Mouse (Mus musculus) adipocyte (in vitro differentiated cells): ENCODE data around the gene Prcd.
A peak's percentile ranks its signal among the peaks of the same experiment; 100 is the strongest.
"Not testable (repeated sequence)": the region's sequence is repeated elsewhere in the genome, so short reads cannot be mapped to it uniquely, and the experiment has no call there.

Experiments used
- DNase-seq: peaks from one replicate; pipeline ENCODE4 v3.0.0-alpha.2; 2016; ENCODE audit warnings: low spot score

The Prcd gene

DNA sequence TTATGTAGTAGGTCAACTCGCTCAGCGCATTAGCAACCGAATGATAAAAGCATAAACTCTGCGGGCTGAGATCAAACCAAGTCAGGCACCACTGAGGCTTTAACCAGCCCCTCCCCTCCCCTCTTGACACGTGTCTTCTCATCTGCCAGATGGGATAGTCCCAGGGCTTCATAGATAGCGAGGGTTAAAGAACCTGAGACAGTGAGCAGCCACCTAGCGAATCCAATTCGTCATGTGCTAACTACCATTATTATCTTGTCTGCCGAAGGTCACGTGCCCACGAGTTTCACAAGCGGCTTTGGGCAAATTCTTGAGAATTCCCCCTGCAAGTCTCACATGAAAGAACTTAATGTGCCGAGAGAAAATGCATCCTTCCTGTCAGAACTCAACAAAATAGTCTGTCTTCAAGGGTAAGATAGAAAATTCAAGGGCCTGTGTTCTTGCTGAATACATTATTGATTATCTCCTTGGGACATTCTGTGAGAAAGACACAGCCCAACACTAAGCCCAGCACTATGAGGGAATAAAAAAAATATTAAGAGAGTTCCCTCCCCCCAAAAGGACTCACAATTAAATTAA lies 16.5 kb downstream of the Prcd start:
- no peak for DNase-seq

DNA sequence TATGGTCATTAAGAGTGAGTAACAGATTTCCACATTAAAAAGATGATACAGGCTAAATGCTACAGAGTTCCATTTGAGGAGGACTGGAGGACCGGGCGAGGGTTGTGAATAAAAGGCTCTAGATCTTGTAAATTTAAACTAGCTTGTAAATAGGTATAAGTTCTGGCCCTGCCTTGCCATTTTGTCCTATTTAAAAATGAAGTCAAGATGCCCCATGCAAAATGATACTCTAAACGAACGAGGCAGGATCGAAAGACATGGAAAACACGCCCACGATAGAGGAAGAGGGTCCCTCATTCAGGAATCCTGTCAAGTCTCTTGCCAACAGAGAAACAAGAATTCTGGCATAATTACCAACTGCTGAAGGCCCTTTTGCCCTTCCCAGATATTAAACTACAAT lies 17.1 kb downstream of the Prcd start:
- DNase-seq = no peak

DNA sequence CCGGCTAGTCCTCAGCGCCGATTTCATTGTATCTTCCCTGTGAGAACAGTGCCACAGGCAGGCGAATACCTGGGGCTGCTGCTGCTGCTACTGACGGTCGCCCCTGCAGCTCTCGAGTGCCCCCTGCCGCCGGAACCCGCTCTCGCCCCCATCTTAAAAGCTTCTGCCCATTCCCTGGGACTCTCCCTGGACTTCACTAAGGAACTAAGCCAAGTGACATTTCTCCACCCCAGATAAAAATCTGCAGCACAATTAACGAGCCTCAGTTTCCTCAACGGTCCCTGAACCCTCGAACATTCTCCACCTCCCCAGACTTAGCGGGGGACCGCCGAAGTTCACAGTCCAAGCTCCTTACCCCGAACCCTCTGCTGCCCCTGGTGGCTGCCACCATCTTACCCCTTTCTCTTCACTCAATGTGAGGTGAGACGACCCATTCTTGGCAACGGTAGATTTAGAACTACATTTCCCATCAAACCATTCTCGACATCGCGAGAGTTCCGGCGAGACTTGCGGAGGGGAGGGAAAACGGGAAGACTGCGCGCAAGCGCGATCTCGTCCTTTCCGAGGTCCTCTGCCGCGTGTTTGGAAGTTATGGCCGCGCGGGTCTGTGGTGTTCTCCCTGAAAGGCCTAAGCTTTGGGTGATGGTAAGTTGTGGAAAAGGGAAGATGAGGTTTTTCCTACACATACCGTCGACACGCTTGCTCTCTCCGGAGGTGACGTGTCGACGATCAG lies 17.9 kb downstream of the Prcd start:
- peak; percentile 100 for DNase-seq

DNA sequence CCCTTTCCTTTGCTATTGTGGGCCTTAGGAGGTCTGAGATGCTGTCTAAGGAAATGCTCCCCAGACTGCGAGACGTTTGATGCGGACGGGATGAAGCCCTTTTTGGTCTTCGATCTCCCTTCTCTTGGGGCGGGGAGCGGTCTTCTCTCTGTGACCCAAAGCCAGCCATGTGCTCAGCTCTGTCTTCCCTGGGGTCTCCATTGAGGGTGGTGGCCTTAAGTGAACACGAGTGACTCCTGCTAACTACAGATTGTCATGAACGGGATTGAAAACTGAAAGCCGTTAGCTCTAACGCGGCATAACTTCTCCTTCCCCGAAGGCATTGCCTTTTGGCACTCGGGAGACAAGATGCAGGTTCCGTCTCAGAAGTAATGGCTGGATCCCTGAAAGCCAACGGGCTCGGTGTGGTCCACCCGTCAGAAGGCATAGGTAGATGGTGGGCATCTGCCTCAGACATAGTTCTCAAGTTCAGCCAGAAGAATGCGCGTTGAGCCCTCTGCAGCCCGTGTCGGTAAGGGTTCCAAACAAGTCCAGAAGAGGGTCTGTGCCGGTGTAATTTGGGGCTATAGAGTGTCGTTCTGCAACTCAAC lies 18.6 kb downstream of the Prcd start:
- no peak for DNase-seq

DNA sequence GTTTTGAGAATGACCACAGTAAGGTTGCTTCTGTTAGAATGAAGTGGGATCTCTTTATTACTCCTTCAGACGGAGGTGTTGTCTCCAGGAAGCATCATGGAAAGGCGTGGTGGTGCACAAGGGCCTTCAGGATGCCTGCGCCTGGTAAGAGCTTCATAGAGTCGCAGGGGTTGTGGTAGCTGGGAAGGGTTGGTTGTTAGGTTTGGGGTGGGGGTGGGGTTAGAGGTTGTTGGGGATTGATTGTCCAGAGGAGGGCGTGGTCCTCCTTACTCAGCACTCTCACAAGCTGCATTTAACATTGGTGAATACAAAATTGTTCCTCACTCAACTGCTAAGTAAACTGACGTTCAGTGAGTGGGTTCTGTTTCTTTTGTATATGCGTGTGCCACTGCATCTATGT lies 19.3 kb downstream of the Prcd start:
- DNase-seq = peak; percentile 58

DNA sequence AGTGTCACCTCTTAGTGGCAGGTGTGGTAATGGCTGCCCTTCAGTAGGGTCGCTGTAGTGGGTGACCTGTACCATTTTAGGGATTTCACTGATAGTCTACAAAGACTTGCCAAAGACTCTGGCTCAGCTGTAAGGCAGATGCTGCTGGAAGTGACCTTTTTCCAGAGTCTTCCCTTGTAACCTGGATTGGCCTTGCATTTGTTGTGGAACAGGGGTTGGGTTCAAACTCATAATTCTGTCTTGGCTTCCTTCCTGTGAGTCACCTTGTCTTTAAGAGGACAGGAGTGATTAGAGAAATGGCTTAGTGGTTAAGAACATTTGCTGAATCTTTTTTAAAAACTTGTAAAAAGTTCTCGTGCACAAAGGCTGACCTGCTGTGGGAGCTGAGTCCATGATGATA lies 20.1 kb downstream of the Prcd start:
- no peak for DNase-seq

DNA sequence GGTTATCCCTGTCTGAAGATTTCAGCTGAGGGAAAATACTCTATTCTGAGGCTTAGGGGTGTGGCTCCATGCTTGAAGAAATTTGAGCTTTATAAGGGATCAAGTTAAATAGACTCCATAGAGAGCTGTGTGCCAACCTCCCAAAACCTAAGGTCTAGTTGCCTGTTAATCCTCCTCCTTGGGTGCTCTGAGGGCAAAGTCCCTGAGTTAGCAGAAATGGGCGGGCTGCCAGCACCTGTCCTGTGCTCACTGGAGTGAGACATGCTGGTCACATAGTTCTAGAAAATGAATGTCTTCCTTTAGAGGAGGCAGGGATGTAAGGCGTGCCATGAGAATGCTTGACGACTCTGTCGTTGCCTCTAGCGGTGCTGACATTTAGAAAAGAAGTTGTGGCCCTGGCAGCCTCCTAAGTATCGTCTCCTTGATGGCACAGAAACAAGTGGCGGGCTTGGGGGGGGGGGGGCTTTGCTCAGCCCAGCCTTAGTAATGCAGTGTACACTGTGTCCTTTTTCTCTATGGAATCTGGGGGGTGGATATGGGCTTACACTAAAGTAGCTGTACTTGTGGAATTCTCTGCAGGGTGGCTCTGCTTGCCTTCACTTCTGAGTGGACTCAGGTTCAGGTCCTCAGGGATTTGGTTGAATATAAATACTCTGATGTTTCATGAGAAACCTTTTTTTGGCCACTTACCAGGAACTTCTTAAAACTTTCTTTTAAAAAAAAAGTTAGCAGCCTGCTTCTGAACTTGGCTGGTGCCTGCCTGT lies 21.5 kb downstream of the Prcd start:
- peak; percentile 55 for DNase-seq

DNA sequence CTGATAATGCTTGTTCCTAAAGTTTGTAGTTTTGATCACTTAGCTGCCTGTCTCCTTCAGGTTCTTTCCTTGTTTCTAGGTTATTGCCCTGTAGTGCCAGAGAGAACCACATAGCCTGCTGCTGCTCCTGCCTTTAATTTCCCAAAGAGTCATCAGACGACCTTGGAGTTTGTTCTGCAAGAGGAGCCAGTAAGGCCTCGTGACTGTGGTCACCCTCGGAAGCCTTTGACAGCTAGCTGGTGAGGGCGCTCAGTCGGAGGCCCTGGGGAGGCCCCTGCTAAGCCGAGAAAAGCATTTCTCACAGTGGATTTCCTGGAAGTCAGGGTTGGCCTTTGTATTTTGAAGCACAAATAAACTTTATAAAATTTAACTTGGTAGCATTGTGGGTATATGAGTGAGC lies 22.1 kb downstream of the Prcd start:
- not testable (repeated sequence) for DNase-seq

DNA sequence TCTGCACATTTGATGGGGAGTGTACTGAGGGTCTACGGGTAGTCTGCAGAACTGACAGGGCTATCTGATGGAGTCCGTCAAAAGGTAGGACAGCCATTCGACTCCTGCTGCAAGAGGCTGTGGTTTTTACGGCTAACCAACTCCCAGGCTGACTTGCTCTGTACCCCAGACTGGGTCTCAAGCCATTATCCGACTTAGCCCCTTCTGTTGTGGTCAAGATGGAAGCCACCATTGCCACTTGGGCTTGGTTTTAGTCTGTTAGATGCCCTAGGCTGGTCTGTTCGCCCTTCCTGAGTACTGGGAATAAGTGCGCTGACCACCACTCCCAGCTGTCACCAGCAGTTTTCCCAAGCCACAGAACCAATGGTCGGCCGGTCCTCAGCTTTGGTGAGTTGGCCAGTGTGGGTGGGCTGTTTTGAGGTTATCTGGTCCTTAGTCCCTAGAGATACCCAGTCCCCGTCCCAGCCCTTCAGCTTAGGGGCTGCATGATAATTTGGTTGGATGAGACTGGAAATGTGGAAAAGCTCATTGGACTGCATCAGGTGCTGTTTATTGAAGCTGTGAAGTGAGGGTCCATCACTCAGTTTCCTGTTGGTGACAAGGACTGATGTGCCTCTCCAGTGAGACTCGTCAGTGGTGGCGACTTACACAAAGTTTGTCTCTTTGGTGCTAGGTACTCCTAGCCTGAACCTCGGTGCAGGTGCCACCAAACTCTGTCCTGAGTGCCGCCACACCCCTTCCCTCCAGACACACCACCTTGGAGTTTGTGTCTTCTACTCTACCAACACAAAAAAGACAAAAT lies 23.0 kb downstream of the Prcd start:
- DNase-seq = no peak

DNA sequence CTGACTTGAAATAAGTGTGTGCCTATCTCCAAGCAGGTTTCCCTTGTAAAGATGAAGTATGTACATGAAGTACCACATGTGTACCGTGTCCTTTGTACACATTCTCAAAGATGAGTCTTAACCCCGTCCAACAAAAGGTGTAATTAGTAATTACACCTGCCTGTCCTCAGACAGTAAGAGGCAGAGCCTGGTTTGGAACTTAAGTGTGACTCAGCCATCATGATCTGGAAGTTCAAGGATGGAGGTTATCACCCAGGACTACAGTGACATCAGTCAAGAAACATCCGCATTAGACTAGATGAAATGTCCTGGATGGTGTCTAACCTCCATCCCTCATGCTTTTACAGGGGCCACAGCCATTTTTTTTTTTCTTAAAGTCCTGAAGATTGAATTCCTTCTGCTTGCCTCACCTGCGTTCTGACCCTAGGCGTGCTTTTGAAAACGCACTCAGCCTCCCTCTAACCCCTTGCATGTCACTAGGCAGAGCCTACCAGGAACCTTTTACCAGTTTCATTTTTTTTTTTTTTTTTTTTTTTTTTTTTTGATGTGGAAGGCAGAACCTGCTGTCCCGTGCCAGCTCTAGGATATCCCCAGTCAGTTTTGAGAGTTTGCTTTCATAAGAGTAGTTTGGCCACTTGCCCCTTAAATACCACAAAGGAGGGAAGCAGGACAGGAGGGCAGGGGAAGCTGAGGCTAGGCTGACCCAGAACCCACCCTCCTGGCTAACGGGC lies 24.5 kb downstream of the Prcd start:
- DNase-seq = no peak

DNA sequence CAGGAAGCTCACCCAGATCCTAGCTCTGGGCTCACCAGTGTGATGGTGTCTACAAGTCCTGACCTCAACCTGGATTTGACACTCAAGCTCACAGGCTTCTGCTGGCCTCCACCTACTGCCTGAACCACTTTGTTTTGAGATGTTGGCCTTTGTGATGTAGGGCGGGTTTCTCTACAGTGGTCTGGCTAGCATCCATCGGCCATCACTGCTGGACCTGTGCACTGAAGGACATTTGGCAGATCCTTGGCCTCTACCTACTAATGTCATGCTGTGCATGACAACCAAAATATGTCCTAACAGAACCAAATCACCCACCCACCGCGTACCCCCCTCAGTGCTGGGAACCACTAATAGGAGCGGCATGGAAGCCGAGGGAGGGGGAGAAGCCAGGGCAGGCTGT lies 25.8 kb downstream of the Prcd start:
- no peak for DNase-seq

DNA sequence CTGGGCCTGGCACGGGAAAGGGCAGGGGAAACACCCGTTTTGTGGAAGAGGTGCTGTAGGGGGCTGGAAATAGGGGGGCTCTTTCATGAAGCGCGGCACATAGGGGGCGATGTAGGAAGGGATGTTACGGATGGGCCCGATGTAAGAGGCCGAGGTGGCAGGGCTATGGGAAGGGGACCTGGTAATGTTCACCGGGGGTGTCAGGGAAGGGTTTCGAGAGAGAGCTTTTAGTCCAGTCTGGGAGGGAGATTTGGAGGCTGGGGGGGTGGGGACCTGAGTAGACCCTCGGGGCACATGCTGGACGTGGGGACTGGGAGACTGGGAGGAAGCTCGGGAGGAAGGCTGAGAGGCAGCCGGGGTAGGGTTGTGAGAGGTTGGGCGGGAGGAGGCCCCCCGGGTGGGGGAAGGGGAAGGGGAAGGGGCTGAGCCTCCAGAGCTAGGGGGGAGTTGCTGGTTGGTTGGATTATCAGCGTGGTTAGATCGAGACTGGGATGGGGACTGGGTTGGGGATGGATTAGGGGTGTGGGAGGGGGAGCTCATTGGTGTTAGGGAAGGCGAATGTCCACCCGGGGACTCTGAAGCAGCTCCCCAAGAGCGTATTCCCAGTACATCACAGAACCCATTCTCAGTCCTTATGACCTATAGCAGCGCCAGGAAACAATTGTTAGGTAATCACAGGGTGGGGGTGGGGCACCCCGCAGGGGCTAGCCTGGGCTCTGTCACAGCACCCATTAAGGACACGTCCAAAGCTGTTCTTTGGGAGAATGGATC lies 27.2 kb downstream of the Prcd start:
- DNase-seq = no peak

DNA sequence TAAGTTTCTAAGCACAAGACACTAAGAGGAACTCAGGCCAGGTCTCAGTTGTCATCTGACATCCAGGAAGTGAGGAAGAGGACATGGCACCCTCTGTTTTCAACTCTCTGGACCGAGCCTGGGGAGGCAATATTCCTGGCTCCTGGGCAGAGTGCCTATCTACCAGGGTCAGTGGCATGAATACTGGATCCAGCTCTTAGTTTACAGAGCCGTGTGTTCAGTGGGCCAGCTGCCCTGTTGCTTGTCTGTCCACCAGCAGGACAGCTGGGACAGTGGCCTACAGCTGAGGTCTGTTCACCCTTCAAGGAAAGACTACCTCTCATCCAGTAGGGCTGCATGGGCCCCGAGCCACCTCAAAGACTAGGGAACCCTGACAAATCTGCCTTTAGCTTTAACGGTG lies 27.8 kb downstream of the Prcd start:
- peak; percentile 47 for DNase-seq

DNA sequence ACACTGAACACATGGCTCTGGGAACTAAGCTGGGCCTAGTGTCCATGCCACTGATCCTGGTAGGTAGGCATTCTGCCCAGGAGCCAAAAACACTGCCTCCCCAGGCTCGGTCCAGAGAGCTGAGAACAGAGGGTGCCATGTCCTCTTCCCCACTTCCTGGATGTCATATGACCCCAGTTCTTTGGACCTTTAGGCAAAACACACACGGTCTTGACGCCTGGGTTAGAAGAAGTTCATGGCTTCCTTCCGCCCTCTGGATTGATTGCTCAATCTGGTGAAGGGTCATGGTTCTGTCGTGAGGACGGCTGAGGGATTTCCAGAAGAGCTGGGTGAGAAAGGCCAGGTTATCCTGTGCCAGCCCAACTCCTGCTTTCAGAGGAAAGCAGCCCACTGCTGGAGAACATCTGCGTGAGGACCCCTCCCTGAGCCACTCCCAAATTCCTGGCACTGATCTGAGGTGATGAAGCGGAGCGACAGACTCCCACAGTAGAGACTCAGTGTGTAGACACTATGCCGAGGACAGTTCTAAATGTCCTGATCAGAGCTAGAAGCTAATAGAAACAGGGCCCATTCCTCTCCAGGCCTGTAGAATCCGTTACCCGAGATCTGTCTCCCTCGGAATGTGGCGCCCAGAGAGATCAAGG lies 29.3 kb downstream of the Prcd start:
- peak; percentile 90 for DNase-seq

DNA sequence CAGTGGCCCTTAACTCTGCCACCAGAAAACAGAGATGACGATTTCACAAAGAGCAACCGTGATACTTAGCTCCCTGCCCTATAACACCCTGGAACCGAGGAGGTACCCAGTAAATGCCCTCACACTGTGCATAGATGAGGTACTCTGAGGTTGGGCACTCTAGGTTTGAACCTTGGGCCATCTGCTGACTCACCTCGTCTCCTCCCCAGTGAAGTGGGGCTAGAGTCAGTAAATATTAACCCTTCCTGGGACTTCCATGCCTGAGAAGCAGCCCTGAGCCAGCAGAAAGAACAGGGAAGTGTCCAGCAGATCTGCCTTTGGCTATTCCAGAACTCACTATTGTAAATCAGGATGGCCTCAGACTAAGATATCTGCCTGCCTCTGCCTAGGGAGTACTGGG lies 30.4 kb downstream of the Prcd start:
- no peak for DNase-seq

DNA sequence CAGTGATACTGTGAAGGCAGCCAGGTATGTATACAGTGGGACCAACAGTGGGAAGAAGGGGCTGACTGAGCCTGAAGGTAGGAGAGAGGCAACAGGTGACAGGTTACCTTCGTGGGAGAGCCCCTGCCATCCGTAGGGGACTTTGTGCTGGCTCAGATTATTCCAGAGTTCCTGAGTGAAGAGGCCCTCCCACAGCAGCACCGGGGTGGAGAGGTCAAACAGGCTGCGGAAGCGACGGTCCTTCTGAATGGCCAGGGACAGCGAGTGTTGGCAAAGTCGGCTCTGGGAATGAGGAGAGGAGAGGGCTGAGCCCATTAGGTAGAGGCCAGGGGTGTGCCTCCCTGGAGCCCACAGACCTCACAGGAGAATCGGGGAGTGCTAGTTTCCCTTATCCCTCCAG lies 32.4 kb downstream of the Prcd start:
- no peak for DNase-seq

DNA sequence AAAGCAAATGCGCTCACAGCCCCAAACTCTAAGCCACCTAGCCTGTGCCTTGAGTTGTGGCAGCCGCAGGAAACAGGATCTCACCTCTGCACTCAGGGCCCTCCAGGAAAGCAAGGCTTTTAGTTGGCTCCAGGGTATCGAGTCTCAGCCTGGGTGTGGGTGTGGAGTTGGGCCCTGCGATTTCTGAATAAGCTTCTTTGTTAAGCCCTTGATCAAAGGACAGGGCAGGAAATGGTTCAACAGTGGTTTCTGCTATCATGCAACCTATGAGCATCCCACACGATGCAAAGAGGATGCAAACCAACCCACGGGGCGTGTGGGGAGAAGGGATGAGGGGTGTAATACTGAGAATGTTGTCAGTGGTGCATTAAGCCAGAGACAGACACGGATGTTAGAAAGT lies 34.6 kb downstream of the Prcd start:
- no peak for DNase-seq

DNA sequence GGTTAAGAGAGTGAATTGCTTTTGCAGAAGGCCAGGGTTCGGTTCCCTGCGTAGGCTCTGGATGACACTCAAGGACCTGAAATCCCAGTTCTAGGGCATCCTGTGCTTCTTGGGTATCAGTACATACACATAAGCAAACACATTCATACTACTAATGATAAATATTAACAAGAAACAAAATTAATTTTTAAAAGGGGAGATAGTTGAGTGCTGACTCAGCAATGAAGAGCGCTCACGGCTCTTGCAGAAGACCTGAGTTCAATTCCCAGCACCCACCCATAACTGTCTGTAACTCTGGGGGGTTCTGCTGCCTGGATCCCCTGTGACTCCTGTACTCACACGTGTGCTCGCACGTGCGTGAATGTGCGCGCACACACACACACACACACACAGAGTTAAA lies 36.3 kb downstream of the Prcd start:
- DNase-seq = no peak

DNA sequence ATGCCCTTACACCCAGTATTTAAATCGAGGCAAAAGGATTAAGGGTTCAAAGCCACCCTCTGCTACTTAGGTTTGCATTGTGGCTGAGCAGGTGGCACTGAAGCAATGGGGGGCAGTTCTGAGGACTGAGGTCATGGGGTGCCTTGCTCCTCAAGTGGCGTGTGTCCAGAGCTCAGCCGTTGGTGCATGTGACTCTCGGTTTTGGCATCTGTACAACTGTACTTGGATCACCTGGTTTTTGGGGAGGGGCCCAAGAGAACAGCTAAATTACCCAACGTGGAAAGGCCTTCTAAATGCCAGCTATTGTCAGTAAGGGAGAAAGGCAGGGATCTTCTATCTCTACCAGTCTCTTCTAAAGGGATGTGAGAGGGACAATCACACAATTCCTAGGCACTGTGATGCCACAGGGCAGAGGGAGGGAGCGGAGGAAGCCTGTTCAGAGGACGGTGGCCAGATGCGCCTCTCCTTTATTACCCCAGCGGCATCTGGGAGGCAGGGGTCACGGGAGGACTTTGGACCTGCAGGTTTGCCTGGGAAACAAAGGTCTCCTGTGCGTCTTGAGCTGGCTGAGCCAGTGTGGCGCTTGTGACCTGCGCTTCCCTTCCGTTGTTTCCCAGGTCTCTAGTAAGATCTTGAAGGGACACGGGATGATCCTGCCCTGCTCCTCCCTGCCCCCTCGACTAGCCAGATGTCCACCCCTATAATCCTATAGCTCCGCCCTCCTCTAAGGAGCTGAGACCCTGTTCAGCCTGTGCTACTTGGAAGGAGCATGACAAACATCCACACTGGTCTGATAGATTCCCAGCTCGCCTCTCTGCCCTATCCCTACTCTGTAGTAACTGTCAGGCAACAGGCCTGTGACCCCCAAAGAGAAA lies 37.6 kb downstream of the Prcd start:
- peak; percentile 65 for DNase-seq
